Mouse (Mus musculus) forebrain, embryonic 14.5 days (tissue): ENCODE data around the gene Tbxa2r. TPM values are rescaled to one million over a fixed set of nuclear protein-coding genes. Genes with fewer than 3 reads are reported as not detected.

Experiments used
- ATAC-seq: fragments of 200-750 bp; cut with Nextera tagmentation; 2 replicates; pipeline ENCODE4 v1.8.0; 2017; ENCODE audit warnings: mild to moderate bottlenecking, moderate library complexity
- DNase-seq: peaks from one replicate; pipeline ENCODE4 v3.0.0-alpha.2; 2015; ENCODE audit warnings: low spot score
- H3K27ac ChIP-seq: fragments of 300-500 bp; sonication (generic); 2 replicates; pipeline ENCODE4 v1.5.1; 2014; ENCODE audit warnings: low read depth, mild to moderate bottlenecking, control low read depth, low read length, moderate library complexity
- H3K27me3 ChIP-seq: fragments of 300-500 bp; sonication (generic); replicated peaks from 2 replicates; pipeline ENCODE4 v1.6.1; 2014; ENCODE audit warnings: low read length, control low read depth, mixed read lengths; ENCODE audit not compliant: control insufficient read depth, insufficient read depth
- H3K36me3 ChIP-seq: fragments of 300-500 bp; sonication (generic); 2 replicates; pipeline ENCODE4 v1.6.1; 2014; ENCODE audit warnings: low read length, control low read depth; ENCODE audit not compliant: control insufficient read depth, insufficient read depth
- H3K4me1 ChIP-seq: fragments of 300-500 bp; sonication (generic); 2 replicates; pipeline ENCODE4 v1.6.1; 2014; ENCODE audit warnings: antibody characterized with exemption, low read length, control low read depth; ENCODE audit not compliant: control insufficient read depth, insufficient read depth
- H3K4me2 ChIP-seq: fragments of 300-500 bp; sonication (generic); 2 replicates; pipeline ENCODE4 v1.6.1; 2014; ENCODE audit warnings: mild to moderate bottlenecking, control low read depth, low read length
- H3K4me3 ChIP-seq: fragments of 300-500 bp; sonication (generic); 2 replicates; pipeline ENCODE4 v1.5.1; 2014; ENCODE audit warnings: low read depth, low read length, control low read depth
- H3K9ac ChIP-seq: fragments of 300-500 bp; sonication (generic); 2 replicates; pipeline ENCODE4 v1.6.1; 2014; ENCODE audit warnings: mild to moderate bottlenecking, low read length, control low read depth, moderate library complexity
- H3K9me3 ChIP-seq: fragments of 300-500 bp; sonication (generic); replicated peaks from 2 replicates; pipeline ENCODE4 v1.6.1; 2016; ENCODE audit warnings: low read length, control low read depth, mixed read lengths; ENCODE audit not compliant: control insufficient read depth
- WGBS: fragments of 180-500 bp; shearing (Covaris S2); extraction: QIAGEN DNeasy Blood & Tissue Kit; methylation state at CpG from one replicate; pipeline ENCODE4 v1.1.7; 2014; 5-methylcytosine and 5-hydroxymethylcytosine counted together
- polyA plus RNA-seq: library from polyadenylated mRNA; unstranded; fragments of >200 nt; fragmentation: Nextera tagmentation; extraction: Ambion mirVana; gene quantifications from 2 replicates; pipeline ENCODE4 v1.2.1, GENCODE M21; 2014

Tbxa2r gene
- polyA plus RNA-seq, 1 experiment from 2014 or later = 2.9 TPM

DNA sequence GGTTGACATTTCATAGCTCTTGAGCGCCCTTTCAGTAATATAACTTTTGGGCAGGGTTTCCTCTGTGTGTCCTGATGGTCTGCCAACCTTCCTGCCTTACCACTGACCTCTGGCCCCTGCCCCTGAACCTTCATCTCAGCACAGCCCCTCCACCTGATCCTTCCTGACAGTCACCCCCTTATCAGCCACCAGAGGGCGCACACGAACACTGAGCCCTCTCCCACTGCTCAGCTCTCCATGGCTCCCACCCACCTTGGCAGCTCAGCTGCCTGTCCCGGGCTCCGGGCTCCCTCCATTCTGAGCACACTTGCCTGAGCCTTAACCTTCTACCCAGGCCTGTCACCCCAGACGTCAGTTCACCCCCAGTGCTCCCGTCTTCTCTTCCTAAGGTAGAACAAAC is 39.3 kb upstream of the Tbxa2r start:
- no peak overlapping the region for H3K4me3 ChIP-seq
- no peak overlapping the region for H3K9ac ChIP-seq
- peaks cover 9% of the 10 kb centered on the region for H3K4me1 ChIP-seq
- H3K4me2 ChIP-seq = no peak overlapping the region
- ATAC-seq (no peak), DNase-seq (peak; percentile 81)
- no peak overlapping the region for H3K27ac ChIP-seq
- no peaks in the 10 kb centered on the region for H3K9me3 ChIP-seq
- peaks cover 3% of the 10 kb centered on the region; the same call in 1 of the 2 replicates for H3K27me3 ChIP-seq
- WGBS = 2% methylated on average over 7 of the region's 7 CpGs
- no peaks in the 10 kb centered on the region for H3K36me3 ChIP-seq

- Histone ChIP-seq H3K4me3 (no peak overlapping the region), H3K4me2 (no peak overlapping the region), H3K9me3 (no peaks in the 10 kb centered on the region), H3K27ac (no peak overlapping the region), H3K4me1 (peaks cover 15% of the 10 kb centered on the region), H3K27me3 (peaks cover 2% of the 10 kb centered on the region; the same call in 1 of the 2 replicates), H3K9ac (no peak overlapping the region), H3K36me3 (no peaks in the 10 kb centered on the region)
- DNase-seq (no peak), ATAC-seq (no peak)
- WGBS = 65% methylated on average over 14 of the region's 14 CpGs
These were observed 38.7 kb upstream of the Tbxa2r start for GRCm38 (mm10) chr10:81289811-81290210.

DNA sequence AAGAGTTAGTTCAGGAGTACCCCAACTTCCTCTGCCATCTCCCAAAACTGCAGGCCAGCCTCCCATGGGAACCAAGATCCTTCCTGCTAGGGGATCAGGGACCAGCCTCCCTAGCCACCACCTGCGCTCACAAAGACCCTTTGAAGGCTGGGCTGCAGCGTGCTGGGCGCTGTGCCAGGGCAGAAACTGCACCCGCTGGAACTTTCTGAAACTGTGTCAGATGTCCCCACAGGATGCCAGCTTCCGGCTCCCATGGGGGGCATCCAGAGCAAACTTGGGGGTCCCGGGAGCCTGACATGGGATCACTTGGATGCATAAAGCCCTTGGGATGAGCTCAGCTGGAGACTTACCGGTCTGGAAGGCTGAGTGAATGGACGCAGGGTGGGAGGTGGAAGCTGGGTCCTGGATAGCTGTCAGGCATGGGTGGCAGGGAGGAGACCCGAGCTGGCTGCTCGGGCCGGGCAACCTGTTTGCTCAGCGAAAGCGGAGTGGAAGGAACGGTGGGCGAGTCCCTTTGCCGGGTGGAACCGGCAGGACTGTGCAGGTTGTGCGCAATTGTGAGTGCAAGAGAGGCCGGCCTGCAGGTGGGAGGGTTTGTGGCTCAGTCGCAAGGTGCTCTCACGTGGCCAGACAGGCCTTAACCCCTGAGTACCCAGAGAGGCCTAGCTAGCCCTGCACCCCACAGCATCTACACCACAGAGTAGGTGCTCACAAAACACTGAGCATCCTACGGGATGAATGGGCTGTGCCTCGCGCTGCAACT is 37.7 kb upstream of the Tbxa2r start:
- H3K4me2 ChIP-seq = no peak overlapping the region
- peak; percentile 34 for DNase-seq
- ATAC-seq = no peak
- no peak overlapping the region for H3K4me3 ChIP-seq
- peaks cover 4% of the 10 kb centered on the region; the same call in 1 of the 2 replicates for H3K36me3 ChIP-seq
- H3K4me1 ChIP-seq = peaks cover 16% of the 10 kb centered on the region
- 11% methylated on average over 24 of the region's 24 CpGs for WGBS
- H3K9me3 ChIP-seq = no peaks in the 10 kb centered on the region
- 0 out of 2 replicates have a peak overlapping the region, but pooled peaks have one; percentile 5 for H3K27ac ChIP-seq
- no peaks in the 10 kb centered on the region for H3K27me3 ChIP-seq
- H3K9ac ChIP-seq = peak overlapping the region; percentile 25; the same call in 1 of the 2 replicates

GRCm38 (mm10) chr10:81291511-81292104 is 36.9 kb upstream of the Tbxa2r start, which contains the start of gene Tjp3:
Gene Tjp3 (minus strand): TSS chr10:81291581.
- 0 out of 2 replicates have a peak within 1 kb of the TSS, but pooled peaks have one; percentile 5 for H3K27ac ChIP-seq
- peaks cover 16% of the 10 kb centered on the region for H3K4me1 ChIP-seq
- H3K4me3 ChIP-seq = no peak within 1 kb of the TSS
- H3K27me3 ChIP-seq = no peaks in the 10 kb centered on the region
- H3K4me2 ChIP-seq = no peak within 1 kb of the TSS
- H3K36me3 ChIP-seq = peaks cover 4% of the 10 kb centered on the region; the same call in 1 of the 2 replicates
- peak within 1 kb of the TSS; percentile 25; the same call in 1 of the 2 replicates for H3K9ac ChIP-seq
- ATAC-seq = no peak
- no peak for DNase-seq
- no peaks in the 10 kb centered on the region for H3K9me3 ChIP-seq
- 75% methylated on average over 9 of the region's 9 CpGs for WGBS

GRCm38 (mm10) chr10:81292554-81293333 is 35.8 kb upstream of the Tbxa2r start, which contains the start of gene Pip5k1c:
Gene Pip5k1c (plus strand): TSS chr10:81292963.
- 1% methylated on average over 76 of the region's 80 CpGs for WGBS
- H3K27ac ChIP-seq = peak within 1 kb of the TSS; percentile 88
- peak; percentile 99 for DNase-seq
- H3K9me3 ChIP-seq = no peaks in the 10 kb centered on the region
- peaks cover 16% of the 10 kb centered on the region for H3K4me1 ChIP-seq
- H3K36me3 ChIP-seq = peaks cover 4% of the 10 kb centered on the region; the same call in 1 of the 2 replicates
- H3K4me3 ChIP-seq = peak within 1 kb of the TSS; percentile 56
- H3K9ac ChIP-seq = peak within 1 kb of the TSS; percentile 85
- no peaks in the 10 kb centered on the region for H3K27me3 ChIP-seq
- peak within 1 kb of the TSS; percentile 99 for H3K4me2 ChIP-seq
- peak; percentile 96 for ATAC-seq

- Histone ChIP-seq H3K9ac (peak overlapping the region; percentile 85), H3K9me3 (no peaks in the 10 kb centered on the region), H3K27ac (peak overlapping the region; percentile 88), H3K4me1 (peaks cover 16% of the 10 kb centered on the region), H3K4me3 (peak overlapping the region; percentile 56), H3K4me2 (peak overlapping the region; percentile 99), H3K36me3 (peaks cover 4% of the 10 kb centered on the region; the same call in 1 of the 2 replicates), H3K27me3 (no peaks in the 10 kb centered on the region)
- ATAC-seq (no peak; the same call in 1 of the 2 replicates), DNase-seq (no peak)
- 3% methylated on average over 25 of the region's 25 CpGs for WGBS
These were observed 35.0 kb upstream of the Tbxa2r start for GRCm38 (mm10) chr10:81293334-81294030.

DNA sequence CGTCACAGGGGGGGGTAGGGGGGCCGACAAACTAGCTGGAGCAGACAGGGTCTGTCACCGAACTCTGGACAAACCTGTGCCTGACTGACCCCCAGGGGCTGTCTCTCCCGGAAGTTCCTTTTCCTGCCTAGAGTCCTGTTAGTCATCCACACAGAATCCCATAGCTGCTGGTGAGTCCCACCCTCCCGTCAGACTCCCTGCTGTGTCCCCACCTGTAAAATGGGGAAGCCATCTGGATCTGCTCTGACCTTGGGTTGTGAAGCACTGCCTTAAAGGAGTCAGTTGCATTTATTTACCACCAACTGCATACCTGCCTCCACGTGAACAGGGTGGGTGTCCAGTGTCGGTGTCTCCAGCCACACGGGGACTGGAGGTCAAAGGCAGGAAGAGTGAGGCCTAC is 34.1 kb upstream of the Tbxa2r start:
- peaks cover 16% of the 10 kb centered on the region for H3K4me1 ChIP-seq
- DNase-seq = no peak
- H3K4me2 ChIP-seq = peak overlapping the region; percentile 99
- H3K9ac ChIP-seq = peak overlapping the region; percentile 85
- no peaks in the 10 kb centered on the region for H3K9me3 ChIP-seq
- peaks cover 4% of the 10 kb centered on the region; the same call in 1 of the 2 replicates for H3K36me3 ChIP-seq
- no peak for ATAC-seq
- no peak overlapping the region for H3K27ac ChIP-seq
- 61% methylated on average over 8 of the region's 8 CpGs for WGBS
- H3K27me3 ChIP-seq = no peaks in the 10 kb centered on the region
- peak overlapping the region; percentile 56 for H3K4me3 ChIP-seq

GRCm38 (mm10) chr10:81295185-81295584 is 33.3 kb upstream of the Tbxa2r start:
- DNase-seq (no peak), ATAC-seq (no peak)
- 92% methylated on average over 6 of the region's 6 CpGs for WGBS
- Histone ChIP-seq H3K4me1 (peaks cover 16% of the 10 kb centered on the region), H3K27ac (no peak overlapping the region), H3K4me3 (no peak overlapping the region), H3K4me2 (no peak overlapping the region), H3K36me3 (peaks cover 4% of the 10 kb centered on the region; the same call in 1 of the 2 replicates), H3K9me3 (no peaks in the 10 kb centered on the region), H3K9ac (no peak overlapping the region), H3K27me3 (no peaks in the 10 kb centered on the region)
